29 mouse cellular contexts compared by ENCODE assay signal in the genomic region with DNA sequence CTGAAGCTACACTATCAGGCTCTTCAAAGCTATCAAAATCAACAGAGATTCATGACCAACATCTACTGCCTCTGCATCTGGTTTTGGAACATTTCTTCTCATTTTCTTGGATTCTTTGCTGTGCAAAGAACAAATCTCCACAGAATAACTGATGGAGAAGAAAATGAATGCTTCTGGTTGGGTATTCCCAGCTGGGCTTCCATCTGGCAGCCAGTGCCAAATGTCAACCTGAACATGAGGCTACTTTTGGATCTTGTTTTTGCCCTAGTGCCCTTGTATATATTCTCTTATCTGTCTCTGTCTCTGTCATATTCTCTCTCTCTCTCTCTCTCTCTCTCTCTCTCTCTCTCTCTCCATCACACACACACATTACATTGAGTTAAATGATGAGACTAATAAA. TPM values are rescaled to one million over a fixed set of nuclear protein-coding genes. Genes with fewer than 3 reads are reported as not detected.
DNase-seq lines count a peak whose midpoint lies in the region; ATAC-seq and TF ChIP-seq lines count a peak whose summit lies in the region.
"Had no signal": no experiment of that assay in that cellular context is flagged by ENCODE, and none has a peak within 500 bp of the region (broad histone marks: within the 10 kb centered on the region; RNA-seq: fewer than 3 reads in every experiment).

No protein-coding gene starts in this region.

- H3K4me1 ChIP-seq in midbrain, postnatal 0 days (ENCODE audit: insufficient read depth, low read length), result no peaks in the 10 kb centered on the region
- H3K4me1 ChIP-seq: embryonic facial prominence, embryonic 12.5 days; embryonic facial prominence, embryonic 15.5 days; heart, embryonic 12.5 days; heart, embryonic 15.5 days; hindbrain, embryonic 10.5 days; hindbrain, embryonic 13.5 days; intestine, embryonic 15.5 days had no signal

- H3K4me2 ChIP-seq in midbrain, postnatal 0 days (ENCODE audit: low read depth, low read length, poor library complexity, severe bottlenecking), result no peak overlapping the region
- H3K4me2 ChIP-seq: embryonic facial prominence, embryonic 12.5 days; embryonic facial prominence, embryonic 15.5 days; heart, embryonic 12.5 days; heart, embryonic 15.5 days; hindbrain, embryonic 13.5 days; intestine, embryonic 15.5 days had no signal

- H3K9ac ChIP-seq in midbrain, postnatal 0 days (replicated peaks; ENCODE audit: low read length, poor library complexity, severe bottlenecking), result no peak overlapping the region
- H3K9ac ChIP-seq: embryonic facial prominence, embryonic 12.5 days; embryonic facial prominence, embryonic 15.5 days; forebrain, postnatal 0 days; heart, embryonic 12.5 days; heart, embryonic 15.5 days; hindbrain, embryonic 13.5 days; intestine, embryonic 15.5 days had no signal

- peak; percentile 54 to 59 for DNase-seq in cerebellum, adult 18-20 months
- DNase-seq in brain, adult 2 months (ENCODE audit: low read depth, low spot score), result peak; percentile 68
- DNase-seq in cerebellum, postnatal 14 days, result peak; percentile 14 to 43
- DNase-seq in midbrain, postnatal 0 days (ENCODE audit: low spot score), result no peak
- no peak for DNase-seq in frontal cortex, postnatal 10 days (ENCODE audit: low spot score in 2 of 2)
- DNase-seq: adrenal gland, postnatal 10 days; adrenal gland, postnatal 36 days; B cell, adult 2 months; forebrain, postnatal 0 days; gastrocnemius, postnatal 25 days; heart, adult 18-20 months; heart, postnatal 10 days; heart, postnatal 36 days; kidney, adult 11 months; kidney, adult 8-10 months had no signal

- no peaks in the 10 kb centered on the region for H3K9me3 ChIP-seq in midbrain, postnatal 0 days (ENCODE audit: low read length)
- H3K9me3 ChIP-seq: embryonic facial prominence, embryonic 12.5 days; embryonic facial prominence, embryonic 15.5 days; heart, embryonic 12.5 days; heart, embryonic 15.5 days; hindbrain, embryonic 10.5 days; hindbrain, embryonic 13.5 days; intestine, embryonic 15.5 days had no signal

- H3K27me3 ChIP-seq in midbrain, postnatal 0 days (ENCODE audit: insufficient read depth, low read length), result no peaks in the 10 kb centered on the region
- H3K27me3 ChIP-seq: CH12.LX; embryonic facial prominence, embryonic 12.5 days; embryonic facial prominence, embryonic 15.5 days; heart, embryonic 12.5 days; heart, embryonic 15.5 days; hindbrain, embryonic 13.5 days; intestine, embryonic 15.5 days; Patski had no signal

- H3K27ac ChIP-seq in midbrain, postnatal 0 days (ENCODE audit: low read depth, low read length), result no peak overlapping the region
- H3K27ac ChIP-seq: embryonic facial prominence, embryonic 12.5 days; embryonic facial prominence, embryonic 15.5 days; heart, embryonic 15.5 days; hindbrain, embryonic 10.5 days; hindbrain, embryonic 13.5 days; intestine, embryonic 15.5 days had no signal

- no peak for TF ChIP-seq CTCF in midbrain, postnatal 0 days (IDR thresholded peaks at IDR 0.05)

- no peaks in the 10 kb centered on the region for H3K36me3 ChIP-seq in midbrain, postnatal 0 days (ENCODE audit: insufficient read depth, low read length)
- H3K36me3 ChIP-seq: embryonic facial prominence, embryonic 12.5 days; embryonic facial prominence, embryonic 15.5 days; G1E; heart, embryonic 12.5 days; heart, embryonic 15.5 days; hindbrain, embryonic 10.5 days; hindbrain, embryonic 13.5 days; intestine, embryonic 15.5 days had no signal

- no peak for ATAC-seq in cerebellum, adult (ENCODE audit: insufficient number of reproducible peaks, low FRiP score, low TSS enrichment)
- no peak for ATAC-seq in midbrain, postnatal 0 days (ENCODE audit: low FRiP score)
- ATAC-seq: forebrain, embryonic 14.5 days; forebrain, postnatal 0 days; hindbrain, embryonic 16.5 days; intestine, embryonic 15.5 days; Patski had no signal

- no peak overlapping the region for H3K4me3 ChIP-seq in midbrain, postnatal 0 days (ENCODE audit: low read depth, low read length)
- H3K4me3 ChIP-seq: embryonic facial prominence, embryonic 12.5 days; embryonic facial prominence, embryonic 15.5 days; heart, embryonic 12.5 days; heart, embryonic 15.5 days; hindbrain, embryonic 10.5 days; hindbrain, embryonic 13.5 days; intestine, embryonic 15.5 days had no signal

RNA-seq across cellular contexts. Expression of gene Lrrtm3, which starts 59.2 kb away (rescaled TPM):
- 45.2 and 50.9 TPM in 2 replicates for total RNA-seq in midbrain, postnatal 0 days (2014; rRNA removed)
- 41.0 and 44.3 TPM in 2 replicates for polyA plus RNA-seq in midbrain, postnatal 0 days (2015; fragmentation: Nextera tagmentation; extraction: Ambion mirVana)
- total RNA-seq: CH12.LX; common myeloid progenitor, adult 5-6 weeks; G1E had no signal
- polyA plus RNA-seq: G1E had no signal

Comparison
In these comparisons a context has a peak if more than half of its experiments do, and no peak if none do; other contexts are left out.
1. DNase-seq: peak in cerebellum, adult 18-20 months (2 of 2), brain, adult 2 months (single experiment) and cerebellum, postnatal 14 days (2 of 2); none in midbrain, postnatal 0 days (single experiment) and frontal cortex, postnatal 10 days (0 of 2).